Mouse (Mus musculus) forebrain, embryonic 16.5 days (tissue): ENCODE data around the gene Birc5. TPM values are rescaled to one million over a fixed set of nuclear protein-coding genes. Genes with fewer than 3 reads are reported as not detected.

Experiments used
- ATAC-seq: fragments of 200-750 bp; cut with Nextera tagmentation; 2 replicates; pipeline ENCODE4 v1.8.0; 2017; ENCODE audit warnings: mild to moderate bottlenecking, moderate library complexity
- H3K27ac ChIP-seq: fragments of 300-500 bp; sonication (generic); 2 replicates; pipeline ENCODE4 v1.5.1; 2014; ENCODE audit warnings: low read length, control low read depth
- H3K27me3 ChIP-seq: fragments of 300-500 bp; sonication (generic); replicated peaks from 2 replicates; pipeline ENCODE4 v1.6.1; 2014; ENCODE audit warnings: low read length; ENCODE audit not compliant: control insufficient read depth, insufficient read depth
- H3K36me3 ChIP-seq: fragments of 300-500 bp; sonication (generic); 2 replicates; pipeline ENCODE4 v1.6.1; 2014; ENCODE audit not compliant: control insufficient read depth, insufficient read depth
- H3K4me1 ChIP-seq: fragments of 300-500 bp; sonication (generic); replicated peaks from 2 replicates; pipeline ENCODE4 v1.6.1; 2014; ENCODE audit warnings: low read length; ENCODE audit not compliant: control insufficient read depth, insufficient read depth
- H3K4me2 ChIP-seq: fragments of 300-500 bp; sonication (generic); 2 replicates; pipeline ENCODE4 v1.6.1; 2014; ENCODE audit warnings: mild to moderate bottlenecking, low read length, control low read depth
- H3K4me3 ChIP-seq: fragments of 300-500 bp; sonication (generic); replicated peaks from 2 replicates; pipeline ENCODE4 v1.5.1; 2014; ENCODE audit warnings: mild to moderate bottlenecking, low read length, control low read depth
- H3K9ac ChIP-seq: fragments of 300-500 bp; sonication (generic); replicated peaks from 2 replicates; pipeline ENCODE4 v1.6.1; 2014; ENCODE audit warnings: low read depth, low read length, control low read depth
- H3K9me3 ChIP-seq: fragments of 300-500 bp; sonication (generic); 2 replicates; pipeline ENCODE4 v1.6.1; 2016; ENCODE audit warnings: low read length; ENCODE audit not compliant: control insufficient read depth
- WGBS: fragments of 180-500 bp; shearing (Covaris S2); extraction: QIAGEN DNeasy Blood & Tissue Kit; methylation state at CpG from one replicate; pipeline ENCODE4 v1.1.7; 2014; 5-methylcytosine and 5-hydroxymethylcytosine counted together
- polyA plus RNA-seq: library from polyadenylated mRNA; unstranded; fragments of >200 nt; fragmentation: Nextera tagmentation; extraction: Ambion mirVana; gene quantifications from 2 replicates; pipeline ENCODE4 v1.2.1, GENCODE M21; 2015

The Birc5 gene
- polyA plus RNA-seq, 1 experiment from 2014 or later, result 72.6 TPM

DNA sequence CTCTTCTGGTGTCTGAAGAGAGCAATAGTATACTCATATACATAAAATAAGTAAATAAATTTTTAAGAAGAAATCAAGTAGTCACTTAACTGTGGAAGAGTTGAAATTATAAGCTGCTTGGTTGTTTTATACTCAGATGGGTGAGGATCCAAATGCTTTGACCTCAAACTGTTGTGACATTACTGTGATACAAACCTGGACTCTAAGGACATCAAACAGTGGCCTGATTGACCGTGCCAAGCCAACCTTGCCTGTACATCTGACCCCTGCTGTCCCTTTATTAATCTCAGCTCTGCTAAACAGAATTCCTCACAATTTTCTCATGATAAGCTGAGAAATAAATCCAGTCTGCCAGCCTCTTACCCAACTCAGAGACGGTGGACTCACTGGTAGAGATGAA is 3.4 kb upstream of the Birc5 start:
- no peak overlapping the region for H3K9ac ChIP-seq
- no peak overlapping the region for H3K4me3 ChIP-seq
- H3K27ac ChIP-seq, result no peak overlapping the region
- H3K4me1 ChIP-seq, result peaks cover 22% of the 10 kb centered on the region
- no peaks in the 10 kb centered on the region for H3K9me3 ChIP-seq
- H3K4me2 ChIP-seq, result no peak overlapping the region
- 82% methylated on average over 2 of the region's 2 CpGs for WGBS
- ATAC-seq, result no peak
- no peaks in the 10 kb centered on the region for H3K27me3 ChIP-seq
- H3K36me3 ChIP-seq, result no peaks in the 10 kb centered on the region

DNA sequence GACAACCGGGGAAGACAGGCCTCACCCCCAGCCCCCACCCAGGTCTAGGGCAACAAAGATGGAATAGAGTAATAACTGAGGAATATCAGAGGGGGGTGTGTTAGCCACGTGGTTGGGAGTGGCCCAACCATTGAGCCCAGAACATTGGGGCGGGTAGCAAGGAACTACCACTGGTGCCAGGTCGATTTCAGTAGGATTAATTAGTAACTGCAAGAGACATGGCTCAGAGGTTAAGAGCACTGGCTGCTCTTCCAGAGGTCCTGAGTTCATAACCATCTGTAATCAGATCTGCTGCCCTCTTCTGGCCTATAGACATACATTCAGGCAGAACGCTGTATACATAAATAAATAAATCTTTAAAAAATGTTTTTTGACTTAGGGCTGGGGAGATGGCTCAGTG is 2.4 kb upstream of the Birc5 start:
- ATAC-seq, result no peak
- Histone ChIP-seq H3K27ac (no peak overlapping the region), H3K9me3 (no peaks in the 10 kb centered on the region), H3K4me1 (peaks cover 22% of the 10 kb centered on the region), H3K9ac (no peak overlapping the region), H3K27me3 (no peaks in the 10 kb centered on the region), H3K4me3 (no peak overlapping the region), H3K36me3 (no peaks in the 10 kb centered on the region), H3K4me2 (no peak overlapping the region)
- 55% methylated on average over 5 of the region's 5 CpGs for WGBS

DNA sequence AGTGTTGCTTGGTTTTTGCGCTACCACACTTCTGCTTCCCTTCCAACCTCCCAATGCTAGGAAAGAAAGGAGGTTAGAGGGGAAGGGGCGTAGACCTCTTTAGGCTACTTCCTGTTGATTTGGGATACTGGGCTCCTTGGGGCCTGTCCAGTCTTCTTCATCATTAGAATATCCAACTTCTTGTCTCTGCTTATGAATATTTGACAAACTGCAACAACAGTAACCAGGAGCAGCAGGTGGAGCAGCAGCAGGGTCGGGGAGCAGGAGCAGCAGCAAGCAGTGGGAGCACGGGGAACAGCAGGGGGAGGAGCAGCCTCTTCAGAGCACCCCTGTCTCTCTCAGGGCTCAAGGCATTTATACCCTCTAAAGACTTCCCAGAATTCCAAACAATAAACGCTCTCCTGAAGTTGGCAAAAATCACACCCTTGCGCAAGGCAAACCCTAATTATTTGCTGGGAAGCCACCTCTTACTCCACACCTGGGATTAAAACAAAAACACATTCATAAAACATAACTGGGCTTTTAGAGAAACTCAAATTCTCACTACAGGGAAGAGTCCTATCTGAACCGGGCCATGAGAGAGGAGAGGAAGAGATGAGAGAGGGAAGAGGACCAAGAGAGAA is 1.3 kb upstream of the Birc5 start:
- peak overlapping the region; percentile 80; the same call in 1 of the 2 replicates for H3K4me3 ChIP-seq
- H3K4me2 ChIP-seq, result peak overlapping the region; percentile 79
- no peaks in the 10 kb centered on the region for H3K36me3 ChIP-seq
- H3K4me1 ChIP-seq, result peaks cover 22% of the 10 kb centered on the region
- no peak for ATAC-seq
- H3K9me3 ChIP-seq, result no peaks in the 10 kb centered on the region
- H3K27ac ChIP-seq, result peak overlapping the region; percentile 99
- WGBS, result 77% methylated on average over 7 of the region's 7 CpGs
- H3K27me3 ChIP-seq, result no peaks in the 10 kb centered on the region
- peak overlapping the region; percentile 96 for H3K9ac ChIP-seq

DNA sequence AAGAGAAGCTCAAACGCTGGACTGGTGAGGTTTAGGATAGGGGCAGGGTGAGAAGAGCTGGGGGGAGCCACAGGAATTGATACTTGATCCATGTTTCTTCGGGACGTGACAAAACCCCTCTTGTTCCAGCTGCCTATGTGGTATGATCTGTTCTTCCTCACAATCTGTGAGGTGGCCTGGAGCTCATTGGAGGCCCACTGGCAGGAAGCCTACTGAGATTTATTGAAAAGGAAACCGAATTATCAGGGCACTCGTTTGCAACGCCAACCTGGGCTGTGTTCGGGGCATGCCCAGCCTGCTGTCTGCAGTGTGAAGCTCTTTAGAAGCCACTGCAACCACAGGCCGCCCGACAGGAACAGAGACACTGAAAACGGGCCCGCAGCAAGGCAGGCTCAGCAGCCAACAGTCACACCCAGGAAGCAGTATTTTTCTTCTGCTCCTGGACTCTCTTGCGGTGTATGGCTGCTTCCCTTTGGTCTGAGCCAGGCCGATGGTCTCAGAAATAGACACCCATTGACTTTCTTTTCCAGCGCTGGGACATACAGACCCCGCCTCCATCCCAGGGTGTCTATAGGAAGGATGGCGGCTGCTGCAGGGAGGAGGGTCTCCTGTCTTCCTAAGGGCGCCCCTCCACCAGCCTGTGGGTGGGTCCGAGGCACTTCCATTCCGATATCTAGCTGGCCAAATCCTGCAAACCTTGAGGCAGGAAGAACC is 623 bp upstream of the Birc5 start:
- H3K36me3 ChIP-seq, result no peaks in the 10 kb centered on the region
- H3K9ac ChIP-seq, result peak overlapping the region; percentile 96
- peak overlapping the region; percentile 99 for H3K27ac ChIP-seq
- 8% methylated on average over 19 of the region's 19 CpGs for WGBS
- H3K9me3 ChIP-seq, result no peaks in the 10 kb centered on the region
- H3K4me3 ChIP-seq, result peak overlapping the region; percentile 80
- peaks cover 22% of the 10 kb centered on the region for H3K4me1 ChIP-seq
- H3K4me2 ChIP-seq, result peak overlapping the region; percentile 79
- ATAC-seq, result peak; percentile 90
- no peaks in the 10 kb centered on the region for H3K27me3 ChIP-seq

DNA sequence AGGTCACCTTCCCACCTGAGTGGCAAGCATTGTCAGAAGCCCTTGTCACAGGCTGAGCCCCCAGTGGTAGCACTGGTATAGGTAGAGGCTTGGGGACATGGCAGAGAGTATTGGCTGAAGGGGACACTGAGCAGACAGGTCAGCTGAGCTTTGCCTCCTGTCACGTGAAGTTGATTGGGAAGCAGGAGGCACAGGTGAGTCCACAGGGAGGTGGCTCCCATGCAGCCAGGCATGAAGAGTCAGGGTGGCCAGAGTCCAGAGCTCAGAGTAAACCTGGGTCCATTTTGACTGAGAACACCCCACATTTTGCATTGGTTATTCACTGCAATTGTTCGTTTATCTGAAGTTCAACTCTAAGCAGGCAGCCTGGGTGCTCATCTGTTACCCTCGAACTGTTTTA is 3.8 kb downstream of the Birc5 start:
- Histone ChIP-seq H3K27me3 (no peaks in the 10 kb centered on the region), H3K4me1 (peaks cover 21% of the 10 kb centered on the region), H3K9ac (no peak overlapping the region), H3K9me3 (no peaks in the 10 kb centered on the region), H3K36me3 (no peaks in the 10 kb centered on the region), H3K27ac (no peak overlapping the region), H3K4me2 (no peak overlapping the region), H3K4me3 (no peak overlapping the region)
- WGBS, result 95% methylated on average over 3 of the region's 3 CpGs
- no peak for ATAC-seq

DNA sequence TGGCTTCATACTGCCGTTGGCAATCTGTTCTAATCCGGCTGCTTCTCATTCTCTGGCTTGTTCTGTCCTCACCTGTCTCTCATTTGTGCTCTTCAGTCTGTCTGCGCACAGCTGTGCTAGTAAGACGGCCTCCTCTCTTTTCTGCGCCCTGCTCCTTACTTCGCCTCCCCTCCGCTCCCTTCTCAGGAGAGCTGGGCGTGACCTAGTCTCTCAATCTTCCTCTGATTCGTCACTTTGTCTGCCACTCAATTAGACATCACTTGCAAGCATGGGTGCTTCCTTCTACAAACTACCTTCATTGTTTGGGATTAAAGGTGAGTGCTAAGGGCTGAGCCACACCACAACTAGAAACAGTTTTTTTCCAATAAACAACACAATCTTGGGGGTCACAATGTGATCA is 5.2 kb downstream of the Birc5 start:
- Histone ChIP-seq H3K27me3 (no peaks in the 10 kb centered on the region), H3K9me3 (no peaks in the 10 kb centered on the region), H3K9ac (no peak overlapping the region), H3K4me2 (no peak overlapping the region), H3K4me3 (no peak overlapping the region), H3K36me3 (no peaks in the 10 kb centered on the region), H3K4me1 (peaks cover 14% of the 10 kb centered on the region), H3K27ac (no peak overlapping the region)
- 90% methylated on average over 9 of the region's 9 CpGs for WGBS
- ATAC-seq, result no peak

DNA sequence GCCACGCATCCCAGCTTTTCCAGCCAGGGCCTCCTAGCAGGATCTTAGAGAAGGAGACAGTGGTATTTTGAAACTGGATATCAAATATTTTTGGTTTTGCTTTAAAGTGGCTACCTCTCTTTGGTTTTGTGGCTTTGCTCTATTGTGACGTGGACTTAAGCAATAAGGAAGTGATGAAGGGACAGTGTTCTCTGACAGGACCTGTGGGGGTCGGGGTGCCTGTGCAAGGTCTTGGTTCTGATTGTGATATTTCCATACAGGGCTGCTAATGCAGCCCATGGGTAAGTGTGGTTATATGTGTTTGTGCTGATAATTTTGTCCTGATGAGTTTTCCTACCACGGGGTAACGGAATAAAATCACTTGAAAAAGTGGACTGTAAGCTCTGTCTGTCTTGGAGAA is 6.3 kb downstream of the Birc5 start:
- Histone ChIP-seq H3K36me3 (no peaks in the 10 kb centered on the region), H3K27me3 (peaks cover 7% of the 10 kb centered on the region), H3K4me1 (peaks cover 3% of the 10 kb centered on the region), H3K4me2 (no peak overlapping the region), H3K9me3 (no peaks in the 10 kb centered on the region), H3K4me3 (no peak overlapping the region), H3K27ac (no peak overlapping the region), H3K9ac (no peak overlapping the region)
- 95% methylated on average over 5 of the region's 5 CpGs for WGBS
- no peak for ATAC-seq

DNA sequence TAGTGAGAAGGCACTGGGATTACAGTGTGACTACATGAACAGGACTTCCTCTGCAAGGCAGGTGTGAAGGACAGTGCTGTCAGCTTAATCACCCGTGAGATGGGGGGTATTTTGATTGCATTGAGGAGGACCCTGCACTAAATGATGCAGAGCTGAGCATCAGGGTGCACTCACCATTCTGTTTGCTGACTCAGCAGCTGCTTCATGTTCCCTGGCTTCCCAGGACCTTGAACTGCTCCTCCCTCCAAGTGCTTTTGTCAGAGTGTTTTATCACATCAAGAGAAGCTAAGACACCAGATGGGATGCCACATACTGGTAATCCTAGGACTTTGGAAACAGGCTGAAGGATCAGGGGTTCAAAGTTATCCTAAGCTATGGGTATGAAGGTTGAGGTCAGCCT is 6.9 kb downstream of the Birc5 start:
- no peak overlapping the region for H3K4me2 ChIP-seq
- no peak overlapping the region for H3K4me3 ChIP-seq
- no peak overlapping the region for H3K27ac ChIP-seq
- H3K36me3 ChIP-seq, result no peaks in the 10 kb centered on the region
- WGBS, result 81% methylated on average over 1 of the region's 1 CpGs
- peaks cover 13% of the 10 kb centered on the region for H3K27me3 ChIP-seq
- H3K9ac ChIP-seq, result no peak overlapping the region
- H3K4me1 ChIP-seq, result peaks cover 4% of the 10 kb centered on the region; the same call in 1 of the 2 replicates
- no peak for ATAC-seq
- H3K9me3 ChIP-seq, result no peaks in the 10 kb centered on the region

DNA sequence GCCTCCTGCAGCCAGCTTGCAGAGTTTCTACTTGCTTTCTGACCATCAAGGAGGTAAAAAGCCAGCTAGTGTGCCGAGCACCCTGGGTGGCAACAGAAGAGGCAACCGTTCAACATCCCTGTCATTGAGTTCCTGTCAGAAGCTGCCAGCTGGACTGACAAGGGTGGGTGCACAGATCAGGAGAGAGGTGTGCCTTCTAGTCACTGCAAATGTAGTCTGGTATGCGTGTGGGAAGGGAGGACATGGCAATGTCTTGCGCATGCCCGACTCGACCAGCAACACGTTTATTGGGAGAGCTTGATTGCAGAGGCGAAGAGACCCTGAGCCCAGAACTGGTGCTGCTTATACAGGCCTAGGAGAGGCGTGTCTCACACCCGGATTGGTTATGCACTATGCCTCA is 8.4 kb downstream of the Birc5 start:
- no peak overlapping the region for H3K4me3 ChIP-seq
- WGBS, result 92% methylated on average over 10 of the region's 10 CpGs
- H3K9me3 ChIP-seq, result no peaks in the 10 kb centered on the region
- peaks cover 14% of the 10 kb centered on the region for H3K27me3 ChIP-seq
- H3K36me3 ChIP-seq, result no peaks in the 10 kb centered on the region
- H3K9ac ChIP-seq, result no peak overlapping the region
- no peak overlapping the region for H3K4me2 ChIP-seq
- no peak for ATAC-seq
- H3K27ac ChIP-seq, result no peak overlapping the region
- H3K4me1 ChIP-seq, result peaks cover 4% of the 10 kb centered on the region; the same call in 1 of the 2 replicates
